Mouse (Mus musculus) liver, embryonic 16.5 days (tissue): ENCODE data around the gene Kcnh3. TPM values are rescaled to one million over a fixed set of nuclear protein-coding genes. Genes with fewer than 3 reads are reported as not detected.

Experiments
- ATAC-seq: fragments of 200-750 bp; cut with Nextera tagmentation; 2 replicates; pipeline ENCODE4 v1.8.0; 2017; ENCODE audit warnings: low read depth, mild to moderate bottlenecking, moderate number of reproducible peaks, moderate library complexity
- H3K27ac ChIP-seq: fragments of 300-500 bp; sonication (generic); 2 replicates; pipeline ENCODE4 v1.5.1; 2014; ENCODE audit warnings: mild to moderate bottlenecking, low read length
- H3K27me3 ChIP-seq: fragments of 300-500 bp; sonication (generic); 2 replicates; pipeline ENCODE4 v1.6.1; 2014; ENCODE audit warnings: low read depth, low read length, mixed read lengths; ENCODE audit not compliant: control insufficient read depth, insufficient read depth
- H3K36me3 ChIP-seq: fragments of 300-500 bp; sonication (generic); 2 replicates; pipeline ENCODE4 v1.6.1; 2014; ENCODE audit warnings: mild to moderate bottlenecking; ENCODE audit not compliant: control insufficient read depth, insufficient read depth
- H3K4me1 ChIP-seq: fragments of 300-500 bp; sonication (generic); 2 replicates; pipeline ENCODE4 v1.6.1; 2014; ENCODE audit warnings: low read depth, low read length, mixed read lengths; ENCODE audit not compliant: control insufficient read depth
- H3K4me2 ChIP-seq: fragments of 300-500 bp; sonication (generic); 2 replicates; pipeline ENCODE4 v1.6.1; 2014; ENCODE audit warnings: low read depth, low read length, mixed read lengths
- H3K4me3 ChIP-seq: fragments of 300-500 bp; sonication (generic); 2 replicates; pipeline ENCODE4 v1.5.1; 2014; ENCODE audit warnings: low read depth, mild to moderate bottlenecking, low read length
- H3K9ac ChIP-seq: fragments of 300-500 bp; sonication (generic); 2 replicates; pipeline ENCODE4 v1.6.1; 2014; ENCODE audit warnings: low read depth, low read length
- H3K9me3 ChIP-seq: fragments of 300-500 bp; sonication (generic); replicated peaks from 2 replicates; pipeline ENCODE4 v1.6.1; 2016; ENCODE audit warnings: low read length; ENCODE audit not compliant: control insufficient read depth
- WGBS: fragments of 180-500 bp; shearing (Covaris S2); extraction: QIAGEN DNeasy Blood & Tissue Kit; methylation state at CpG from one replicate; pipeline ENCODE4 v1.1.7; 2014; ENCODE audit not compliant: insufficient replicate concordance; 5-methylcytosine and 5-hydroxymethylcytosine counted together
- polyA plus RNA-seq: library from polyadenylated mRNA; unstranded; fragments of >200 nt; fragmentation: Nextera tagmentation; extraction: Ambion mirVana; gene quantifications from 2 replicates; pipeline ENCODE4 v1.2.1, GENCODE M21; 2015

Gene Kcnh3
- polyA plus RNA-seq, result 0.05 and 0.12 TPM in 2 replicates

GRCm38 (mm10) chr15:99224208-99224911, at the start of gene Kcnh3:
Kcnh3 (plus strand) TSS chr15:99224861.
- Histone ChIP-seq H3K27me3 (peaks cover 97% of the 10 kb centered on the region), H3K4me2 (peak within 1 kb of the TSS; percentile 53), H3K9me3 (no peaks in the 10 kb centered on the region), H3K4me3 (peak within 1 kb of the TSS; percentile 51), H3K4me1 (peaks cover 2% of the 10 kb centered on the region; the same call in 1 of the 2 replicates), H3K27ac (no peak within 1 kb of the TSS), H3K9ac (no peak within 1 kb of the TSS), H3K36me3 (no peaks in the 10 kb centered on the region)
- WGBS, result 2% methylated on average over 60 of the region's 66 CpGs
- ATAC-seq, result peak; percentile 59

- H3K27ac ChIP-seq, result no peak overlapping the region
- no peaks in the 10 kb centered on the region for H3K27me3 ChIP-seq
- WGBS, result 75% methylated on average over 1 of the region's 2 CpGs
- H3K4me1 ChIP-seq, result no peaks in the 10 kb centered on the region
- no peaks in the 10 kb centered on the region; the same call in 1 of the 2 replicates for H3K36me3 ChIP-seq
- H3K9ac ChIP-seq, result no peak overlapping the region
- H3K4me2 ChIP-seq, result no peak overlapping the region
- ATAC-seq, result no peak
- H3K4me3 ChIP-seq, result no peak overlapping the region
- H3K9me3 ChIP-seq, result no peaks in the 10 kb centered on the region
These were observed 45.0 kb upstream of the Kcnh3 start for GRCm38 (mm10) chr15:99179639-99180038.

DNA sequence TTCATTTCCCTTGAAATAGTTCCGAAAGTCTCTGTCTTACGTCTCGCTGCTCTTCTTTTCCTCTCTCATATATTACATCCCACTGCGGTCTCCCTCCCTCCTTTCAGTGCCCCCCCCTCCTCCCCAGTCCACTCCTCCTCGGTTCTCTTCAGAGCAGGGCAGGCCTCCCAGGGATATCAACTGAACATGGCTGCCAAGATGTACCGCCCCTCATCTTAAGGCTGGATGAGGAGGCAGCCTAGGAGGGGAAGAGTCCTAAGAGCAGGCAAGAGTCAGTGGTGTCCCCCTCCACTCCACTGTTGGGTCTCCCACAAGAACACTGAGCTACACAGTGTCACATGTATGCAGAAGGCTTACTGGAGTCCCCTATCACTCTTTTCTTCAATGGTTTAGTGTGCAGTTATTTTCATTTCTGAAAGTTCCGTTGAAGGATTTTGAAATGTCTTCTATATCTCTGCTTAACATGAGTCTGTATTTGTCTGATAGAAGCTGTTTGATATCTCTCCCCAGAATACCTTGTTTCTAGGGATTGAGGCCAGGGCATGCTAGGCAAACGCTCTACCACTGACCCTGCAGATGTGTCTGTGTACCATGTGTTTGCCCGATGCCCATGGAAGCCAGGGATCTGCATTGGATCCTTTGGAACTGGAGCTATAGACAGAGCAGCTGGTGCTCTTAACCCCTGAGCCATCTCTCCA, 40.3 kb upstream of the Kcnh3 start:
- Histone ChIP-seq H3K9me3 (no peaks in the 10 kb centered on the region), H3K9ac (no peak overlapping the region), H3K36me3 (no peaks in the 10 kb centered on the region; the same call in none of the 2 replicates), H3K27me3 (no peaks in the 10 kb centered on the region), H3K4me1 (no peaks in the 10 kb centered on the region), H3K4me3 (no peak overlapping the region), H3K4me2 (no peak overlapping the region), H3K27ac (0 out of 2 replicates have a peak overlapping the region, but pooled peaks have one; percentile 11)
- ATAC-seq, result peak; percentile 53
- 56% methylated on average over 9 of the region's 9 CpGs for WGBS

DNA sequence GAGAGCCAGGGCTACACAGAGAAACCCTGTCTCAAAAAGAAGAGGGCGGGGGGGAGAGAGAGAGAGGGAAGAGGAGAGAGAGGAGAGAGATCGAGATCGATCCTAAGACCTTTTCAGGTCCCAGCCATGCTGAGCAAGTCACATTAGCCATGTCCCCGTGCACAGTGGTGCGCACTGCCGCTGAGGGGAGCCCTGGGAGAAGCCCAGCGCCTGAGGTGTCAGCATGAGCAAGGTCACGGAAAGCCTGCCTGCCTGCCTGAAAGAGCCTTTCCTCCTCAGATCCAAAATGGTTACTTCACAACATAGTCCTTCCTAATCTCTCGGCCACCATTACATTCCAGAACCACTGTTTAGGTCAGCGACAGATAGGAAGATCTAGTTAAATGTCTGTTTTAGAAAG, 30.3 kb upstream of the Kcnh3 start:
- Histone ChIP-seq H3K27ac (no peak overlapping the region), H3K4me1 (no peaks in the 10 kb centered on the region), H3K4me3 (no peak overlapping the region), H3K36me3 (peaks cover 4% of the 10 kb centered on the region; the same call in 1 of the 2 replicates), H3K9ac (no peak overlapping the region), H3K4me2 (no peak overlapping the region), H3K27me3 (no peaks in the 10 kb centered on the region), H3K9me3 (no peaks in the 10 kb centered on the region)
- ATAC-seq, result no peak
- WGBS, result 76% methylated on average over 10 of the region's 10 CpGs

GRCm38 (mm10) chr15:99195043-99195442, 29.6 kb upstream of the Kcnh3 start:
- Histone ChIP-seq H3K4me1 (no peaks in the 10 kb centered on the region), H3K4me2 (no peak overlapping the region), H3K9me3 (no peaks in the 10 kb centered on the region), H3K4me3 (no peak overlapping the region), H3K27ac (no peak overlapping the region), H3K9ac (no peak overlapping the region), H3K27me3 (no peaks in the 10 kb centered on the region), H3K36me3 (peaks cover 4% of the 10 kb centered on the region; the same call in 1 of the 2 replicates)
- no peak for ATAC-seq
- WGBS, result 72% methylated on average over 6 of the region's 6 CpGs

DNA sequence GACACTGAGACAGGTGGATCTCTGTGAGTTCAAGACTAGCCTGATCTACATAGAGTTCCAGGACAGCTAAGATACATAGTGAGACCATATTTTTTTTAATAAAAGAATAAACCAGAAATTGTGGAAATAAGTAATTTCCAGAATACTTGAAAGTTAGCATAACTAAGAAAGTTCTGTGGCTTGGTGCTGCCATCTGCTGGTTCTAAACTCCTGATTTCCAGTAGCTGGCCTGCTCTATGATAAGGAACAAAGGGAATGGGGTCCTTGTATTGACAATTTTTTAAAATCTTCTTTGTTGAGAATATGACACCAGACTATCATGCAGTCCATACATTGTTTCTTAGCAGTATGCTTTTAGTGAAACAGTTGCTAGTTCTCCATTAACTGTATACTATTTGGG, 25.9 kb upstream of the Kcnh3 start:
- Histone ChIP-seq H3K4me1 (no peaks in the 10 kb centered on the region), H3K4me3 (no peak overlapping the region), H3K9me3 (no peaks in the 10 kb centered on the region), H3K27ac (no peak overlapping the region), H3K4me2 (no peak overlapping the region), H3K27me3 (no peaks in the 10 kb centered on the region), H3K36me3 (no peaks in the 10 kb centered on the region), H3K9ac (no peak overlapping the region)
- no peak for ATAC-seq

DNA sequence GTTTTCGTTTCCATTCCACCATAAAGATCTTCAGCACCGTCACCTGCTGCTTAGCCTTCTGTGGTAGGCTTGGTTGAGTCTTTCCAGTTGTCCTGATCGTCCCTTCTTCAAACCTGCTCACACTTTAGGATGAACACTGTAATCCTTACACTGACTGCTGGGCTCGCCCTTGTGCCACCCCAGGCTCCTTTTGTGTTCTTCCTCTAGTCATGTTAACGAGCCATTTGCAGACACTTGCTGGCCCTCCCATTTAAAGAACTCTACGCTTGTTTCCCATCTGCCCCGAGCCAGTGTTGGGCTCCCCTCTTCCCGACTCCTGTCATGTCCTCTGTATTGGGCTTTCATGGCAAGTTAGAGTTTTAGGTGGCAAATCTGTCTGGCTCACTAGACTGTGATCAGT, 18.7 kb upstream of the Kcnh3 start:
- H3K27ac ChIP-seq, result no peak overlapping the region
- H3K4me2 ChIP-seq, result no peak overlapping the region
- H3K27me3 ChIP-seq, result no peaks in the 10 kb centered on the region
- no peak overlapping the region for H3K4me3 ChIP-seq
- WGBS, result 75% methylated on average over 8 of the region's 8 CpGs
- no peaks in the 10 kb centered on the region for H3K4me1 ChIP-seq
- ATAC-seq, result no peak
- H3K9ac ChIP-seq, result no peak overlapping the region
- H3K9me3 ChIP-seq, result no peaks in the 10 kb centered on the region
- no peaks in the 10 kb centered on the region for H3K36me3 ChIP-seq

GRCm38 (mm10) chr15:99213183-99213582, 11.5 kb upstream of the Kcnh3 start:
- H3K4me1 ChIP-seq, result peaks cover 5% of the 10 kb centered on the region; the same call in 1 of the 2 replicates

GRCm38 (mm10) chr15:99214941-99215340, 9.7 kb upstream of the Kcnh3 start:
- 79% methylated on average over 2 of the region's 2 CpGs for WGBS
- Histone ChIP-seq H3K27me3 (peaks cover 8% of the 10 kb centered on the region), H3K36me3 (no peaks in the 10 kb centered on the region), H3K27ac (no peak overlapping the region), H3K4me2 (no peak overlapping the region), H3K4me3 (no peak overlapping the region), H3K9me3 (no peaks in the 10 kb centered on the region), H3K4me1 (peaks cover 5% of the 10 kb centered on the region; the same call in 1 of the 2 replicates), H3K9ac (no peak overlapping the region)
- no peak for ATAC-seq

More at GRCm38 (mm10) chr15:99213183-99213582, 11.5 kb upstream of the Kcnh3 start:
- no peaks in the 10 kb centered on the region for H3K36me3 ChIP-seq
- H3K4me3 ChIP-seq, result no peak overlapping the region
- no peak overlapping the region for H3K27ac ChIP-seq
- no peak overlapping the region for H3K9ac ChIP-seq
- no peak overlapping the region for H3K4me2 ChIP-seq
- H3K27me3 ChIP-seq, result no peaks in the 10 kb centered on the region
- H3K9me3 ChIP-seq, result no peaks in the 10 kb centered on the region
- ATAC-seq, result no peak
- WGBS, result 79% methylated on average over 10 of the region's 10 CpGs
